Mouse (Mus musculus) naive thymus-derived CD4-positive, alpha-beta T cell, adult 2 months (primary cell): ENCODE data around the gene Dzip1.
A peak's percentile ranks its signal among the peaks of the same experiment; 100 is the strongest.

Source experiments
- DNase-seq: peaks from one replicate; pipeline ENCODE4 v3.0.0-alpha.2; 2011; ENCODE audit warnings: low read depth

Gene Dzip1

DNA sequence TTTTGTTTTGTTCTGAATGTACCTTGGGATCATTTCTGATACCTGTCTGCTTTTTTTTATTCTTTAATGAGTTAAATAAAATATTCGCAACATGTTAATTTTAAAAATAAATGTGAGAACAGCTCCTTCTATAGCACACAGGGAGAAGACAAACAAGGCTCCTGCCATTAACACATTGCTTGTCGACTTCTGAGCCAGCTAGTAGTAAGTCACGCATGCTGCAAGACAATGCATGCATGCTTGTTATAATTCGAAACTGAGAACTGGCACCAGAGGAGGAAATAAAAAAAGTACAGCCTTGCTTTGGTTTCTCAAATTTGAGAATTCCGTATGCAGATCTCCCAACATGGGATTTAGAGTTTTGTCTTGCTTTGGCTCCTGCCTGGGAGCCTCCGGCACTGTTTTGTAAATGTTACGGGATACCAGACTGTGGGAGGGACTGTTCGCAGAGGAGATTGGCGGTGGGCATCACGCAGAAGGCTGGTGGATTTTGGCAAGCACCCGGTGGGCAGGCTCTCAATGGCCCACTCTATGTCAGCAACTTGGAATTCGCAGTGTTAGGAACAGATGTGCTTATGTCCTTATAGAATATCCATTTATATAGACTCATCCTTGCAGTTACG lies 57.0 kb downstream of the Dzip1 start:
- DNase-seq = no peak

DNA sequence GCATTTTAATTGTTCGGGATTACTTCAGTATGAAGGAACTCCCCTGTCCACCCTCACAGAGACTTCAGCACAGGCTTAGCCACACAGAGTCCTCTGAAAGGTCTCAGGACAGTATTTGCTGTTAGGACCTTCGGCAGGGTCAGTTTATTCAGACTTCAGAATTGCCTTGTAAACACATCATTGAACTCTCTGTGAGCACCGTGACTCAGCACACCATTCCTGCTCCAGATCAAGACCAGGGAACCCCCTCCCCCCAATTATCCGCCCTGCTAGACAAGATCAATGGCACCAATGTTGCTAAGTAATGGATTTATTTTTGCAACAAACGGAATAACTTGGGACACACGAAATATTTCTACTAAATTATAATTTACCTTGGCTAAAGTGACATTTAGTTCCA lies 57.9 kb downstream of the Dzip1 start:
- DNase-seq = no peak

DNA sequence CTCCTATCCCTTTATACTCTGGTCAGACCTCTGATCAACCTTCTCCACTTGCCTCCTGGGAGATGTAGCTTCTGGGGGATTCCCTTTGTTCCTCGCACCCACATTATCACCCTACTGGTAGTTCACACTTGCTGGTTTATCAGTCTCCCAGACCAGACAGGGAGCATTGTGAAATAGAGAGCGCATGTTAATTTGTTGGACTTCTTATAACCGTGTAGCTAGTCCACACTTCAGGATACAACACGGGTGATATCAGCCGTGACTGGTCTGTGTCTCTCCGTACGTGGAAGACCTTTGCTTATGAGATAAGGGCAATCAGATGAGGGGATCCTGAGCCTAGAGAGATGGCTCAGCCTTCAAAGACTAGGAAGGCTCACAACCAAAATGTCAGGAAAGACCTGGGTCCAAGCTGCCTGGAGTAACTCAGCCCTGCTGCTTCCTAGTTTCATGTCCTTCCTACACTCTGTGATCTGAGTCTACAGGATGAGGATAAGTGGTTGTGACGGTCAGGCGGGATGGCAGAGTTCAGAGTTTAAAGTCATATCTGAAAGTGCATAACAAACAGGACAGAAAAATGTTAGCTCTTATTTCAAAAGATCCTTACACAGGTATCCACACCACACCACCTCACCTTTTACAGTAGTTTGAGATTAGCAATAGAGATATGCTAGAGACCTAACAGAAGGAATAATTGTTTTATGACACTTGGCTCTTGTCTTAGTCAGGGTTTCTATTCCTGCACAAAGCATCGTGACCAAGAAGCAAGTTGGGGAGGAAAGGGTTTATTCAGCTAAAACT lies 59.0 kb downstream of the Dzip1 start:
- no peak for DNase-seq

DNA sequence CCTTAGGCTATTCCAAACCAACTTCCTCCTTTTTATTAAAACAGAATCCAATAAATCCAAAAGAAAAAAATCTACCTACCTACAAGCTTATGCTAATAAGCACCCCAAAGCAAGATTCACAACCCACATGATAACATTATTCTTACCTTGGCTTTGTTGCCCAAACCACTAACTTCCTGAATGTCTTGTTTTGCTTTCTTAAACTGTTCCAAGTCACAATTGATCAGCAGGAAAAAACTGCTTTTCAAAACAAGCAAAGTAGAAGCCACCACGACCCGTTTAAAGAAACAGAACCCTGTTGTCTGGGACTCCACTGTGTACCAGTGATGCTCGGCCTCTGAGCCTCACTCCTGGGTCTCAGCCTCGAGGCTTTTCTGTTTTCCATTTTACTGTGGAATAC lies 60.4 kb downstream of the Dzip1 start:
- peak; percentile 74 for DNase-seq

DNA sequence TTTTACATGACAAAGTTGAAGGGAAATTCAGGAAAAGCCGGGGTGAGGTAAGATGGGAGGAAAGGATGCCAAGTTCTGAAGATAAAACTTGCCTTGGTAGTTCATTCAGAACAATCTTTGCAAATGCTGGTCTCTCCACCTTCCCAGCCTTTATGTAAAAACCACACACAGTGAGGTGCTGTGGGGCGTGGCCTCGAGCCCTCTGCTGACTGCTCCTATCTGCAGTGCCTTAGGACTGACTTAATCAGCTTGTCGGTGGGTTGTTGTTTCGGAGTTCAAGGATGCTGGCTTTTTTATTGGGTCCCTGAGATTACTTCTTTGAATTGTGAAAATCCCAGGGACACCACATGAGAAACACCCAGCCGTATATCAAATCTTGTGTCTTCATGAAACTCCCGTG lies 63.0 kb downstream of the Dzip1 start:
- DNase-seq = peak; percentile 67

DNA sequence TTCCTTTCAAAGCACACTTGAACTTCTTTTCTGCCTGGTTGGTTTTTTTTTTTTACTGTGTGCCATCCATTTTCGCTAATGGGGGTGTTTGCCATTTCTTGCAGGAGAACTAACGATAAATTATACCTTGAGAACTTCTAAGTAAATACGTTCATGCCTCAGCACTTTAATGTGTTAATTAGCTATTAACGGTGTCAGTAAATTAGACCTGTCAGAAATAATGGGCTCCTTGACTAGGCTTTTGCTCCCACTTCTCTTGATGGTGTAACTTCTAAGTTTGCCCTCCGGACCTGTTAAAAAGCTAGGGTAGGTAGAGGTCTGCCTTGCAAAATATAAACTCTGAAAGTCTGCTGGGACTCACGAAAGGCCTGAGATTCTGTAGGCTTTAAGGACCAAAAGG lies 66.9 kb downstream of the Dzip1 start:
- no peak for DNase-seq

DNA sequence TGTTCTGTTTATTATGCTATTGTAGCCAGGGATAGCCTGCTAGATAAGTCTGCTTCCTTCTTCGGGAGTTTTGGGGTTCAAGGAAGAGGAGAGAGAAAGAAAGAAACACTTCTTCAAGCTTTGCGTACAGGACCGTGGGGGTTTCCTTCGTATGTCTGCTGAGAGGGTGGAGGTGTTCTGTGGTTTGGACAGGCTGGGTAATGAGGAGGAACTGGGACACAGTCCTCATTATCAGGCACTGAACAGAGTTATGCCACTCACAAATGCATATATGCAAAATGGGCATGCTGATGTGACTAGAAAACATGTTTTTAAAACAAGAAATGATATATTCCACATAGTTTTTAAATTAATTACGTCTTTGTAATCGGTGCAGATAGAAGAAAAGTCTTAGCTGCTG lies 68.7 kb downstream of the Dzip1 start:
- no peak for DNase-seq

DNA sequence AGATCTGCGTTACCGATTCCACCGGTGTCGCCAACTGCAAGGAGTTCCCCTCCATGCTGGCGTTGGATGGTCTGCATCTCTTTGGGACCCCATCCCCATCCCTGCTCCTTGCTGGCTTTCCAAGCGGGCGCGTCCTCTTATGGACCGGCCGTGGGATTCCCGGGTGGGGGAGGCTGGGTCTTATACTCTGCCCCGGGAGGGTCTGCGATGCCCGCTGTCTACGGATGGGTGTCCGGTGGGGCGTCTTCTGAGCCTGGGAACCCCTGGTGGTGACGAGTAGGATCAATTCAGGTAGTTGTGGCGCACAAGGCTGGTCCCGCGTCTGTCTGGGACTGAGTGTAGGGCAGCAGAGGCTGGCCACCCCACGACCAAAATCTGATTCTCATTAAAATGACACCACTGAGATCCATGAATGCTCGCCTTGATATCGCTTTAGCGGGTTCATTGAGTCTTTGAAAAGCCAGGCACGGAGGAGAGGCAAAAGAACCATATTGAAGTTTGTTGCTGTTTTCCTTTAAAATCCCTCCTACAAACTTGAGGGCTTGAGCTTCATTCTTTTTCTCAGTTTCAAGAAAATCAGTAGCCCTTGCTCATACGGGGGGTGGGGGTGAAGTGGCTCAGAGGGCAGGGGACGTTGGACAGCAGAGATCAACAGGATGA lies 70.0 kb downstream of the Dzip1 start:
- DNase-seq = peak; percentile 65

DNA sequence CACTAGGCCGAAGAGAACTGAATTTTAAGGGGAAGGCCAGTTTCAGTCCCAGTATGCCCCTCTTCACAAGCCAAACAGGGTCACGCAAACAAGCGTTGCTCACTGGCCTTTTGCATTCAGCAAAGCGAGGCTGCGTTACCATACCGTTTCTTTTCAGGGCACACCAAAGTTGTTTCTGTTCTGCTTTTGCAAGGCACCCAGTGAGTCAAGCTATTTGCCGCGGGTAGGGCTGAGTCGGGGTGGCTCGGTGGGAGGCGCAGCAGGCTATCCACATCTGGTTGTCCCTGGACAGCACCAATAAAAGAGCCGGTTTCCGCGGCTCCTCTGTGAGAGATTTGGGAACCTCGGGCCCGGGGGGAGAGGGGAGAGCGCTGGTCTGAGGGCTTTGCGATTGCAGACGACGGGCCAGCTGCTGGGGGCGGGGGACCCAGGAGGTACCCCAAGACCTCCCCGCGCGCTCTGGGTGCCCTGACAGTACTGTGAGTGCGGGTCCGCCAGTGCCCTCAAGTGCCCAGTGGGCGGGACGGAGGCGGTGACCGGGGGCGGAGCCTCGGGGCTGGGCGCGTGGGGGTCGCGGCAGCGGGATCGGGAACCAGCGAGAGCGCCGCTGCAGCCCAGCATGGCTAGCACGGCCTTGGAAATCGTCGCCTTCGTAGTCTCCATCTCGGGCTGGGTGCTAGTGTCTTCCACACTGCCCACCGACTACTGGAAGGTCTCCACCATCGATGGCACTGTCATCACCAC lies 70.7 kb downstream of the Dzip1 start:
- DNase-seq = peak; percentile 57

DNA sequence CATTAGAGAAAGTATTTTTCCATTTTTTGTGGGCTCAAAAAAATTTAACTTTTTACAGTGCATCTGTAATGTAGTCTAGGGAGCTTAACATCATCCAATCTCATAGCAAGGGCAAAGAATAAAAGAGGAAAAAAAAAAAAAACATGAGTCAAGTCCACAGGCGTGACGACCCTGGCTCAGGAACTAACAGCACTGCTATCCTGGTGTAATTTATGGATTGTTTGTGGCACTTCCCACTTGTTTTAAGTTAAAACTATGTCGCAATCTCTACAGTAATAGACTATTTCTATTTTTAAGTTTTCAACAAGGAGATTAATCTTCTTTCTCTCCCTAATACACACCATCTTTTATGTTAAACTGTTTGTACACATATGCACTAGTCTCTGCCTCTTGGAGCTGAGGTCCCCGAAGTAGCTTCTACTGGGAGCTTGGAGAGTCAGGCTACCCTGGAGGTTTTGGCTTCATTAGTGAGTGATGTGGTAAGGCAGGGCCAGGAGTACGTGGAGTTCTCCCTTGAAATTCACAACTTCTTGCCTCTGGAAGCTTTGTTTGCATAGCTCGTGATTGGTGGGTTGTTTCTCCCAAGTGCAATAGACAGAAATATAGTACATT lies 73.7 kb downstream of the Dzip1 start:
- no peak for DNase-seq

DNA sequence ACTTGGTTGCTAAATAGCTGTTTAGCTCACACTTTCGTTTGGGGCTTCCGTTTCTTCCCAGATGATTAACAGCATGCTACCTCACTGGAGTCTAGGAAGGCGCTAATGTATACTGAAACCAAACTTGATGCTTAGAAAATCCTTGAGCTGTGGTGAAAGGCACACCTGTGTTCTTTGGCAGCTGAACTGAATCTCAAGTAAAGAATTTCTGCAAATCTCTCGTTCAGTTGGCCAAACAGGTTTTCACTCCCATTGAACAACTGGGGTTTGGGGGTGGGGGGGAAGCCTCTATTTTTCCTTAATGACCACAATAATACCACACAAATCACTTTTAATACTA lies 74.6 kb downstream of the Dzip1 start:
- no peak for DNase-seq

DNA sequence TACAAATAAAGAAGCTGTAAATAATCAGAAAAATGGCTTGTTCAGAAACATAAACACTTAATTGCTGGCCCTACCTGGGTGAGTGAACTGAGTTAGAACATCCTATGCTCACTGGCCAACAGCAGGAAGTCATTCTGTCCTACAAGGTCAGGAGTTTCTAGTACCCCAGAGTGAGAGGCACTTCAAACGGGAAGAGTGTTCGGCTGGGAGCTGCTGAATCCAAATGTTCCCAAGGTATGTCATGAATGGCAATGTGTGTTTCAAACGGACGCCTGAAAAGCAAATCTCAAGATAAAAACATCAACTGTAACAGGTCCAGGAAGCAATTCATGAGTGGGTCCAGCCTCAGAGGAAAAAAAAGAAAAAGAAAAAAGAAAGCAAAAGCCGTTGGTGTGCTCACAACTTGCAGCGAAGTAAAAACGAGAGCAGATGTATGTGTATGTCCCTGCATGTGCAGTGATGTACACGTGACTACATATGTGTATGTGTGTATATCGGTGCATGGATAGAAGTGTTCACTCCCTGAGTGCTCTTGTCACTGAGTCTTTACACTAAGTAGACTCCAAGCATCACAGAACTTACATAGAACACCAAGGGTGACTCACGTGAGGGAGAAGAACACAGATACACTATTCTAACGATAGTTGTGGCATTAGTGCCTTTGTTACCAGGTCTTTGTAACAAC lies 75.1 kb downstream of the Dzip1 start:
- peak; percentile 57 for DNase-seq

DNA sequence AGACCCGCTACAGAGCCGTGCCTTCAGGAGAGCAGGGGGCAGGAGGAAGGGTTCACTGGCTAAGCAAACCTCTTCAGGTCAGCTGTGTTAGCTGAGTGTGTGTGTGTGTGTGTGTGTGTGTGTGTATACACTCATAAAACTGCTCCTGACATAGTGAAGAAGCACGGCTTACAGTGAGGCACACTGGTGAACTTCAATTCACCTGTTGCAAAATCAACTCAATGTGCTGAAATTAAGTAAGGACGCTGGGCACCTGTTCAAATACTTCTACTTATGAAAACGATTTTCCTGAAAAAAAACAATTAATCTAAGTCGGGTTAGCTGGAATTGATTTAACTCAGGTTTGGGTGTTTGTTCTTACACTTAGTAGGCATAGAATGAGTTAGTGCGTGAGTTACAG lies 77.1 kb downstream of the Dzip1 start:
- DNase-seq = no peak

DNA sequence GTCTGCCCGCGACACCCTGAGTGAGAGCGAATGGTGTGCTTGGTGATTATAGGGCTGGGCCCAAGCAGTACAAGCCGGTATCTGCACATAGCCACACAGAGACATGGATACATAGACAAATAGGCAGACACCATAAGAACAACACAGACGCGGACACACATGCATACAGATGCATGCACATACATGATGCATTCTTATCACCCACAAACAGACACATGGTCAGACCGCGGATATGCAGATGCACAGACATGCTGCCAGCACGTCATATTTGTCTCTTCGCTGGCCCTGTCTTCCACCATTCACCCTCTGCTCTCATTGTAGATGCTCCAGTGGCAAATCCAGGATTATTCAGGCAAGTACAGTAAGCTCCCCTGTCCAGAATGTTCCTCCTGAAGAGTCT lies 78.4 kb downstream of the Dzip1 start:
- no peak for DNase-seq

DNA sequence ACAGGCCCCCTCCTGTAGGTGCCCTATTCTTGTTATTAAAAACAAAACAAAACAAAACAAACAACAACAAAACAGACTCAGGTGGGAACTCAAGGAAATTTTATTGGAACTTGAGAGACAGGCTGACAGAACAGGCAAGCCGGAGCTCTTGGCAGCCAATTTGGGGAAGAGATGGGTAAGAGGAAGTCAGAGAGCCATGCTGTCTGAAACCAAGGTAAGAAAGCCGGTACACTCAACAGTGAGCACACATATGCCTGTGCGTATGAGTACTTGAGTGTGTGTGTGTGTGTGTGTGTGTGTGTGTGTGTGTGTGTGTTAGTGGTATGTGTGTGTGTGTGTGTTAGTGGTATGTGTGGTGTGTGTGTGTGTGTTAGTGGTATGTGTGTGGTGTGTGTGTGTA lies 82.9 kb downstream of the Dzip1 start:
- DNase-seq = no peak

DNA sequence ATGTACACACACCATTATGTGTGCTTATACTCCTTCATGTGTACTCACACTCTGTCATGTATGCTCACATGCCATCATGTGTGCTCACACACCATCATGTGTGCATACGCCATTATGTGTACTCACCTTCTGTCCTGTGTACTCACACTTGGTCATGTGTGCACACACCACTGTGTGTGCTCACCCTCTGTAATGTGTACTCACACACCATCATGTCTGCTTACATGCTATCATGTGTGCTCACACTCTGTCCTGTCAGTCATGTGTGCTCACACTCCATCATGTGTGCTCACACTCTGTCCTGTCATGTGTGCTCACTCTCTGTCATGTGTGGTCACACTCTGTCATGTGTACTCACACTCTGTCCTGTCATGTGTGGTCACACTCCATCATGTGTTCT lies 85.2 kb downstream of the Dzip1 start:
- no peak for DNase-seq

DNA sequence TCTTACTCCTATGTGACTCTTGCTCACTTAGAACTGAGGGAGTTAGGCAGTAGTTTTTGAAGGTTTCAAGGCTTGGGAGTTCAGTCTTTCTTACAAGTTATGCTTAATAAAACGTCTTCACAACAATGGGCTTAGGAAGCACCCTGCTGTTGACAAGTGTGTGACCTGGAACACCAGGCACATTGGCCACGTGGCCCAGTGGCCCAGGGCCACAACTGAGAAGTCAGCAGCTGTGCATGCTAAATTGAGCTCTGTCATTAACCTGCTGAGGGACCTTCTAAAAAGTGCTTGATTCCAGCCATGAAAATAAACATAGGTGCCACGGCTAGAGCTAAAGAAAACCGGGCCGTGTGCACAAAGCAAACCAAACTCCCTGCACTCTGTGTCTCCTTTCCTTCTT lies 85.8 kb downstream of the Dzip1 start:
- DNase-seq = no peak

DNA sequence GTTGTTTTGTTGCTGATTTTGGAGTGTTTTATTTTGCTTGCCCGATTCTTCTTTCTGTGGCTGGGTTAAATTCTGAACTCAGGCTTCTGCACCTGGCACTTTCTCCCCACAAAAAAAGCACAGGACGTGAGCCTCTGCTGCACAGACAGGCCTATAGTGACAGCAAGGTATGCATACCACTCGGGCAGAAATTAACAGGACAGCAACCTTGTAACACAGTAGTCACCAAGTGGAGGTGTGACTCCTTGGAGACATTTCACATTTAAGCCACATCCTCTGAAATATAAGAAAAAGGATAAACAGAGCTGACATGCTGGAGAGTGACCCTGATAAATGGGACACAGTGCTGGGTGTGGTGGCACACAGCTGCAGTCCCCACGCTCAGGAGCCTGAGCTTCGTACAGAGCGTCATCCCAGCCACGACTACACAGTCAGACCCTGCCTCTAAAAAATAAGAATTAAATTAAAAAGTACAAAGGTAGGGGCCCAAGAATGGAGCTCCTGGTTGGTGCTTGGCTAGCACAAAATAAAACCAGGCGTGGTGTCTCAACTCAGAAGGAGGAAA lies 86.6 kb downstream of the Dzip1 start:
- DNase-seq = no peak

DNA sequence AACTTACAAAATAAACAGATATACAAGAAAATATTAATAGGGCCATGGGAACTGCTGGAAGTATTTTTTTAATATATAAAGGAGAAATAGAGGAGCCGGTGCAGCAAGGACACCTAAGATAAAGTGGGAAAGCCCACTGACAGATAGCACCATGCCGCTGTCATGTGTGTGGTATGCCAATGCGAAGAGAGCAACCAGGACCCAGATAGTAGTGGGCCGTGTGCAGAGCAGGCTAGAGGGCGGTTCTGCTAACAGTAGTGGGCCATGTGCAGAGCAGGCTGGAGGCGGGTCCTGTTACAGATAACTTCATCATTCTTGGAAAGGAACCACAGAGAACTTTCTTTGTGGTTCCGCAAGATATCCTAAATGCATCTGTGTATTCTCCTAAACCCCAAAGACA lies 88.5 kb downstream of the Dzip1 start:
- DNase-seq = no peak

DNA sequence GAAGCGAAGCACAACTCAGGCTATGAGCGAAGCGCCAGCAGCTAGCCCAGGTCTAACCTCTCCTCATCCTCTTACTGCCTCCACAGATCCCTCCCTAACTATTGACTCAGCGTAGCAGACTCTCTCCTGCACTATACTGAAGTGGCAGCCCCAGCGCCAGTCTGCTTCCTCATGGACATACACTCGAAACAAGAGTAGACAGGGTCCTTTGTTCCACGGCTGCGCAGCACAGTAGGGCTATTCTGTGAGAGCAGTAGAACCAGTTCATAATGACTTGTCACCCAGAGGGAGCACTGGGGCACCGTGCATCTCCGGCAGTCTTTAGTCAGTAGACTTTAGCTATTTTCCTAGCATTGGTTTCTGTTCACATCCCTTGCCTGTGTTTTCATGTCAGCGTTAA lies 89.1 kb downstream of the Dzip1 start:
- DNase-seq = no peak

DNA sequence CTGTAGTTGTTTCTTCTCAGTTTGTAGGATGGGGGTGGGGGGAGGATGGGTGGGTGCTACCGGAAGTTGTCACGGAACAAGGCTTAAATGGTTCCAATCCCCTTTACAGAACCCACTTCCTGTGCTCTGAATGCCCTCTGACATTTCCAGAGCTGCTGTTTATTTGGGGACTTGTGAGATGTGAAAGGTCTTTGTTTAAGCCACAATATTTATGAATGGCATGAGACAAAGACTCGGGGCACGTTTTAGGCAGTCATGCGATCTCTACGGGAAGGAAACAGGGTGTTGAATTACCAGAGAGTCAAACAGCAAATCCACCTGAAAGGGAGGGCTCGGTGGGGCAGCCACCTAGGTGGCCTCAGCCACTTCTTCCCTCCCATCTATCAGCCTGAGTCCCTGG lies 90.9 kb downstream of the Dzip1 start:
- DNase-seq = peak; percentile 88

DNA sequence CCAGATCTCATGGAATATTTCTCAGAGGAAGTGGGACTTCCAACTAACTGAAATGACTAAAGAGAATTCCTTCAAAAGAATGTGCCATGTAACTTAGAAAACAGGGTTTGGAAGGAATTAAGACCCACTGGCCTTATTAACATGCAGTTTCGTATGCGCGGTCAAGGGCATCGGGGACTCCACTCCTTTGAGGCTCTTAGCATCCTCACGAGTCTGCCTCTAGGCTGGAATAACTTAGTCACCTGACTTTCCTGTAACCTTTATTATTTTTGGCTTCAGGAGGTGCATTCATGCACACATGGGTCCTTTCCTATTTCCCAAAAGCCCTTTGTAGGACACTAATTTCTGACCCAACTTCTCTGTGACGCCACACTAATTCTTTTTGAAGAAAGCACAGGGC lies 92.0 kb downstream of the Dzip1 start:
- no peak for DNase-seq
